Mouse (Mus musculus) ES-Bruce4 (cell line): ENCODE results near the gene Aamp.

Source experiments
- CTCF ChIP-seq: IDR thresholded peaks from one replicate; pipeline ENCODE4 v1.8.1; 2011; ENCODE audit warnings: low read depth, low read length
- EP300 ChIP-seq: IDR thresholded peaks from 2 replicates; pipeline ENCODE4 v1.6.1; 2011; ENCODE audit warnings: low read depth, low read length; ENCODE audit not compliant: insufficient read depth
- POLR2A ChIP-seq: IDR thresholded peaks from one replicate; pipeline ENCODE4 v1.8.1; 2011; ENCODE audit warnings: low read length; ENCODE audit not compliant: insufficient read depth

DNA sequence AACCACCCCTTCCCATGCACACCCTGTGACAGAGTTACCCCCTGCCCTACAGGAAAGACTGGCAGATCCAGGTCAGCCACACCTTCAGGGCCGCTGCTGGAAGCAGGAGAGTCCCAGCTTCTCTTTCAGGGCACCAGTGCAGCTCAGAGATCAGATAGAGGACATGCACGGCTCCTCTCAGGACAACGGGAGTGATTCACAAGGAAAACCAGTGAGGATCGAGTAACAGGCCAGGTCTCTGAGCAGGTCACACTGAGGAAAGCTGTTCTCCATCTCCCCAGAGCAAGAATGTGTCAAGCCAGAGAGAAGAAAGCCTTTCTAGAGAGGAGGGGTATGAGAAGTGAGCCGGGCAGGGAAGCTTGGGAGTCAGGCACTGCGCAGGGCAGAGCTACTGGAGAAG is 11.9 kb upstream of the Aamp start:
- TF ChIP-seq CTCF, result no peak
- TF ChIP-seq POLR2A, result no peak
- no peak for TF ChIP-seq EP300
